Mouse (Mus musculus) forebrain, embryonic 16.5 days (tissue): ENCODE data around the gene Zdhhc9. TPM values are rescaled to one million over a fixed set of nuclear protein-coding genes. Genes with fewer than 3 reads are reported as not detected.

Experiments
- polyA plus RNA-seq: library from polyadenylated mRNA; unstranded; fragments of >200 nt; fragmentation: Nextera tagmentation; extraction: Ambion mirVana; gene quantifications from 2 replicates; pipeline ENCODE4 v1.2.1, GENCODE M21; 2015

The Zdhhc9 gene
- polyA plus RNA-seq, 1 experiment from 2014 or later: 8.9 TPM

Other genes with a start within 250 kb of the Zdhhc9 start
- gene Apln, start 174.0 kb downstream of the Zdhhc9 start, polyA plus RNA-seq: 5.7 and 5.9 TPM in 2 replicates
- 0.75 and 1.0 TPM in 2 replicates for gene Xpnpep2, start 100.2 kb downstream of the Zdhhc9 start, polyA plus RNA-seq
- gene Sash3, start 62.4 kb downstream of the Zdhhc9 start, polyA plus RNA-seq: 0.90 and 1.1 TPM in 2 replicates
- 17.3 and 20.7 TPM in 2 replicates for gene Utp14a, start 48.0 kb upstream of the Zdhhc9 start, polyA plus RNA-seq
- 8.4 and 8.5 TPM in 2 replicates for gene Bcorl1, start 132.5 kb upstream of the Zdhhc9 start, polyA plus RNA-seq